Mouse (Mus musculus) G1E (cell line): Measurements from ENCODE around the gene 9130409I23Rik. TPM values are rescaled to one million over a fixed set of nuclear protein-coding genes. Genes with fewer than 3 reads are reported as not detected.

Experiments used
- ATAC-seq: 2 replicates; pipeline ENCODE4 v1.8.0; 2016; ENCODE audit warnings: mild to moderate bottlenecking; ENCODE audit not compliant: insufficient number of reproducible peaks, poor library complexity, low FRiP score, severe bottlenecking; ENCODE audit errors: extremely low read depth
- DNase-seq: peaks from one replicate; pipeline ENCODE4 v3.0.0; 2012; ENCODE audit warnings: low spot score
- H3K27me3 ChIP-seq: 2 replicates; pipeline ENCODE4 v1.6.1; 2012; ENCODE audit warnings: mild to moderate bottlenecking, low read length, inconsistent platforms; ENCODE audit not compliant: insufficient read depth
- H3K36me3 ChIP-seq: replicated peaks from 2 replicates; pipeline ENCODE3; 2012; ENCODE audit warnings: mild to moderate bottlenecking, inconsistent platforms
- H3K4me1 ChIP-seq: 2 replicates; pipeline ENCODE4 v1.6.1; 2012; ENCODE audit warnings: low read depth, low read length, inconsistent platforms, mixed read lengths; ENCODE audit not compliant: insufficient read depth
- H3K4me3 ChIP-seq: 2 replicates; pipeline ENCODE4 v1.5.1; 2012; ENCODE audit warnings: low read depth, mild to moderate bottlenecking, inconsistent platforms, low read length, moderate library complexity, mixed read lengths
- H3K9me3 ChIP-seq: replicated peaks from 2 replicates; pipeline ENCODE4 v1.6.1; 2012; ENCODE audit warnings: inconsistent platforms
- CTCF ChIP-seq: IDR thresholded peaks from 2 replicates; pipeline ENCODE4 v1.5.1; 2012; ENCODE audit warnings: low read depth, low read length, inconsistent platforms, mixed read lengths
- GATA1 ChIP-seq: IDR thresholded peaks from 2 replicates; pipeline ENCODE4 v1.6.1; 2012; ENCODE audit warnings: borderline replicate concordance, low read length, inconsistent platforms, mixed read lengths
- GATA2 ChIP-seq: IDR thresholded peaks from 2 replicates; pipeline ENCODE4 v1.6.1; 2012; ENCODE audit warnings: low read depth, low read length, inconsistent platforms, borderline replicate concordance
- POLR2AphosphoS5 ChIP-seq: IDR thresholded peaks from 2 replicates; pipeline ENCODE4 v1.6.1; 2012; ENCODE audit warnings: low read depth, low read length, inconsistent platforms; ENCODE audit not compliant: insufficient replicate concordance
- TAL1 ChIP-seq: conservative IDR thresholded peaks from 2 replicates; pipeline ENCODE4 v1.6.1; 2012; ENCODE audit warnings: low read depth, low read length, inconsistent platforms, mixed read lengths
- polyA plus RNA-seq: library from polyadenylated mRNA; stranded (reverse); fragments of >175 nt; gene quantifications from 2 replicates; pipeline ENCODE4 v1.2.3, GENCODE M21; 2012
- total RNA-seq, 2 experiments: library from RNA; stranded (forward) in 1 of 2; stranded (reverse) in 1 of 2; fragments of 200-1000 nt in 1 of 2; fragments of >200 nt in 1 of 2; fragmentation: Nextera tagmentation in 1 of 2; gene quantifications; 2 replicates each; pipeline ENCODE4 v1.2.3; 2014 to 2017

9130409I23Rik gene
- total and polyA plus RNA-seq, 3 experiments, result 0.05 TPM; not detected in 2

GRCm38 (mm10) chr1:181009754-181010153, 41.3 kb upstream of the 9130409I23Rik start:
- Histone ChIP-seq H3K9me3 (no peaks in the 10 kb centered on the region), H3K27me3 (peaks cover 67% of the 10 kb centered on the region), H3K4me1 (peaks cover 14% of the 10 kb centered on the region; the same call in 1 of the 2 replicates), H3K36me3 (no peaks in the 10 kb centered on the region), H3K4me3 (no peak overlapping the region)
- no peak for DNase-seq
- TF ChIP-seq GATA2 (no peak), GATA1 (no peak), TAL1 (no peak), POLR2AphosphoS5 (no peak), CTCF (no peak)
- no peak for ATAC-seq

DNA sequence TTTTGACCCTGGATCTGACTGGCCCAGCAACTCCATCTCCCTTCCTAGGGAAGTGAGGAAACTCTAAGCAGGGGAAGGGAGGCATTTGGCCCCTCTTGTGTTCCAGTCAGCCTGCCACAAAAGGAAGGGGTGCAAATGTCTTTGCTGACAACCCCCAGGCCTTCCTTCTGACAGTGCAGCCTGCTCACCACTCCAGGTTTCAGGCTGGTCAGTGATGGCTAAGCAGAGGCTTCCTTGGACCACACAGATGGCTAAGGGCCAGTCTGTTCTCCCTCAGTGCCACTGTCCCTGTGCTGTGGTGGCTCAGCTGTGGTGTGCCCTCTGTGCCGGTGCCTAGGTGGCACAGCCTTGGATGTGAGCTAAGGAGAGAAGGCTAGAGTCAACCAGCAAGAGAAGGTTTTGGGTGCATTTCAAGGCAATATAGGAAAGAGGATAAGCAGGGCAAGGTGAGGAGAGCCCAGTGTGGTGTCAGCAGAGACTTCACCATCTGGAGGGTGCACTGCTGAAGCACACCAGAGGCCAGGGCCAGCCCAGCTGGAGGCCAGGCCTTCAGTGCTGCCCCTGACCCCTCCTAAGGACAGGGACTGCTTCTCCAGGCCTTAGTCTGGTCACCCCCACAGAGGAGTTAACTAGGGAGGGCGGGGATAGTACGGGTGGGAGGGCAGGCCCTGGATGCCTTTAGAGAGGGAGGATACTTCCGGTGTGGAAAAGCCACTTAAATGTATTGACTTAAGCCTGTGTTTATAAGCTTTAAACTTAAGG, 40.7 kb upstream of the 9130409I23Rik start:
- ATAC-seq (no peak), DNase-seq (no peak)
- Histone ChIP-seq H3K9me3 (no peaks in the 10 kb centered on the region), H3K4me1 (peaks cover 14% of the 10 kb centered on the region; the same call in 1 of the 2 replicates), H3K4me3 (no peak overlapping the region), H3K27me3 (peaks cover 69% of the 10 kb centered on the region), H3K36me3 (no peaks in the 10 kb centered on the region)
- TF ChIP-seq POLR2AphosphoS5, result no peak
- no peak for TF ChIP-seq TAL1
- TF ChIP-seq CTCF, result no peak
- TF ChIP-seq GATA1, result no peak
- no peak for TF ChIP-seq GATA2

DNA sequence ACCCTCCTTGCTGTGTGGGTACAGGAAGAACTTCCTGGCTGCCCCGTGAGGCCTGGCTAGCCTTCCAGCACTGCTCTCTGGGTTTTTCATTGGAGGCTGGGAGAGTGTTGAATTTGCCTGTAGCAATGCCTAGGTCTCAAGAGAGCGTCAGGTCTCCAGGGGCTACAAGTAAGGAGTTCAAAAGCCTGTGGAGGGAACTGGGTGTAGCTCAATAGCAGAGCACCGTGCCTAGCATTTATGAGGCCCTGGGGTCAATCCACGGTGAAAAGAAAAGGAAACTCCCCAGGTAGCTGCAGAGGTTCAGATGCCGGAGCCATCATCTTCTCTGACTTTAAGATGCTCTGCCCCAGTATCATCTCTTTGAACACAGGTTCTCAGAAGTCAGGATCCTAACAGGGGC, 39.4 kb upstream of the 9130409I23Rik start:
- DNase-seq (no peak), ATAC-seq (no peak)
- H3K4me1 ChIP-seq, result peaks cover 14% of the 10 kb centered on the region; the same call in 1 of the 2 replicates
- H3K9me3 ChIP-seq, result no peaks in the 10 kb centered on the region
- H3K4me3 ChIP-seq, result no peak overlapping the region
- no peaks in the 10 kb centered on the region for H3K36me3 ChIP-seq
- peaks cover 70% of the 10 kb centered on the region for H3K27me3 ChIP-seq
- TF ChIP-seq POLR2AphosphoS5, result no peak

DNA sequence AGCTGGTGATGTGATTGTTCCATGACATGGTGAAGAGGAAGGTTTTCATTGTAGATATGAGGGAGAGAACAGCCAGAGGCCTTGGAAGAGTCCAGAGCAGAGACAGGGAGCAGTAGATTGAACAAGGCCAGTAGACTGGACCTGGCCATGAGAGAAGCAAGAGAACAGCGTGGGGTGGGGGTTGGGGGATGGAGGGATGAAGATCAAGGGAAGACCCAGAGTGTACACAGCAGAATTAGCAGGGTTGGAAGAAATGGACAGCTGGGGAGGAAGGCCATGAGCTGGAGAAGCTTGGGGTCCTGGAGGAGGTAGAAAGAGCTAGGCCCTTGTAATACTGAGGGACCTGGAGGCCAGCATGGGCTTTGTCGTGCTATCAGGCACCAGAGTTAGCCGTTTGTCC, 38.6 kb upstream of the 9130409I23Rik start:
- H3K36me3 ChIP-seq, result no peaks in the 10 kb centered on the region
- H3K9me3 ChIP-seq, result no peaks in the 10 kb centered on the region
- TF ChIP-seq TAL1 (no peak), CTCF (no peak), POLR2AphosphoS5 (no peak), GATA1 (no peak), GATA2 (no peak)
- no peak overlapping the region for H3K4me3 ChIP-seq
- H3K4me1 ChIP-seq, result peaks cover 17% of the 10 kb centered on the region
- DNase-seq (no peak), ATAC-seq (no peak)
- H3K27me3 ChIP-seq, result peaks cover 77% of the 10 kb centered on the region

DNA sequence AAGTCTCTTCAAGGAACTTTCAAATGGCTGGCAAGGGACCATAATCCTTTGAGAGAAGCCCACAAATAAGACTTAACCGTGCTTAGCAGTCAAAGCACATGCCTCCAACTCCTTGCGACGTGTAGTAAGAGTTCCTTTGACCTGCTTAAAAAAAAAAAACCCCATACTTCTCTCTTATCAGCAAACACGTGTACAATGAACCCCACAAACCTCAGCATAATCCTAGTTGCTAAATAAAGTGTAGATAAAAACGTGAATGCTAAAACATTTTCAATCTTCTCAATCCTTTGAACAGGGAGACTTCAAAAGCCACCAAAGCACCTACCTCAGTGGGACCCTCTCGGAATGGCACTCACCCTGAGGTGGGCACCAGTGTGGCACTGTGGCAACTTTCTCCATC, 37.6 kb upstream of the 9130409I23Rik start:
- H3K4me1 ChIP-seq, result peaks cover 17% of the 10 kb centered on the region

GRCm38 (mm10) chr1:181014731-181015500, 36.1 kb upstream of the 9130409I23Rik start:
- no peak overlapping the region for H3K4me3 ChIP-seq
- TF ChIP-seq POLR2AphosphoS5 (no peak), CTCF (no peak), TAL1 (no peak), GATA2 (no peak)
- no peaks in the 10 kb centered on the region for H3K36me3 ChIP-seq
- no peaks in the 10 kb centered on the region for H3K9me3 ChIP-seq
- ATAC-seq (no peak), DNase-seq (no peak)
- H3K4me1 ChIP-seq, result peaks cover 15% of the 10 kb centered on the region
- H3K27me3 ChIP-seq, result peaks cover 86% of the 10 kb centered on the region

More for the DNA sequence above, 37.6 kb upstream of the 9130409I23Rik start:
- no peak for ATAC-seq
- H3K4me3 ChIP-seq, result no peak overlapping the region
- no peaks in the 10 kb centered on the region for H3K36me3 ChIP-seq
- DNase-seq, result no peak
- H3K9me3 ChIP-seq, result no peaks in the 10 kb centered on the region
- peaks cover 82% of the 10 kb centered on the region for H3K27me3 ChIP-seq
- TF ChIP-seq GATA2 (no peak), CTCF (no peak), GATA1 (no peak), POLR2AphosphoS5 (no peak), TAL1 (no peak)
